Mouse (Mus musculus) c-Kit-positive CD71-positive TER-119-positive erythroid progenitor cells, embryonic 14.5 days (primary cell): Measurements from ENCODE around the gene Irf2bp2.

Experiments used
- DNase-seq: peaks from one replicate; pipeline ENCODE4 v3.0.0-alpha.2; 2013; ENCODE audit warnings: low spot score

Gene Irf2bp2

DNA sequence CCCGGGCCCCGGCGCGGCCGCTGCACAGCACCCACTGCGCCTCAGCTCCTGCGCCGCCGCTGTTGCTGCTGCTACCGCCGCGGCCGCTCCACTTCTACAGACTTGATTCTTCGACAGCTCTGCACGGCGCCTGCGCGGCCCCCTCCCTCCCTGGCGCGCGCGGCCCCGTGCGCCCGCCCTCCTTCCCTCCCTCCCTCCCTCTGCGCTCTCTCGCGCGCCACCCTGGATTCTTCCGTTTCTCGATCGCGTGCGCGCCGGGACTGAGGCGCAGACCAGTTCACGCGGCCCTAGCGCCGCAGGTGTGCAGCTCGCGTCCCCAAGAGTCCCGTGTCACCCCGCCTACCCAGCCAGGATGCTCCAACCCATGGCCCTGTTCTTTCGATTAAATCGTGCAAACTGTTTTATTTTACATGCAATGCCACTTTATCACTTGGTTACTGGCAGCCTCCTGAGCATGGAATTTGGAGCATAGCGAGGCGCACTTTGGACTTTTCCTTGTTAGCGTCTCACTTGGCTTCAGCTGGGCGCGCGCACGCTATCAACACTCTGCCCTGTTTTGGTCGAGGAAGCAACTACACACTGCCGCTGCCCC, at the start of gene Irf2bp2:
Irf2bp2 (minus strand) TSS at position 98 of the 592 bp plus-strand sequence.
- peak; percentile 88 for DNase-seq

DNA sequence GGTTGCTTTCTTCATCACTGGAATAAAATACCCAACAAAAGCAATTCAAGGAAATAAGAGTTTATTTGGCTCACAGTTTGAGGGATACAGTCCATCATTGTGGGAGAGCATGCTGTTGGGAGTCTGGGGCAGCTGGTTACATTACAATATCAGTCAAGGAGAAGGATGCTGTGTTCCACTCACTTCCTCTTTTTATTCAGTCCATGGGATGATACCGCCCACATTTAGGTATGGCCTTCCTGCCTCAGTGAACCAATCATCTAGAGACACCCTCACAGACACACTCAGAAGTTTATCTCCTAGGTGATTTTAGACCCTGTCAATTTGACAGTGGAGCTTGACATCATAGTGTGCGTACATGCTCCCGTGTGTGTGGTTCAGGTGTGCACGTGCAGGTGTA, 48.9 kb upstream of the Irf2bp2 start:
- DNase-seq = no peak

DNA sequence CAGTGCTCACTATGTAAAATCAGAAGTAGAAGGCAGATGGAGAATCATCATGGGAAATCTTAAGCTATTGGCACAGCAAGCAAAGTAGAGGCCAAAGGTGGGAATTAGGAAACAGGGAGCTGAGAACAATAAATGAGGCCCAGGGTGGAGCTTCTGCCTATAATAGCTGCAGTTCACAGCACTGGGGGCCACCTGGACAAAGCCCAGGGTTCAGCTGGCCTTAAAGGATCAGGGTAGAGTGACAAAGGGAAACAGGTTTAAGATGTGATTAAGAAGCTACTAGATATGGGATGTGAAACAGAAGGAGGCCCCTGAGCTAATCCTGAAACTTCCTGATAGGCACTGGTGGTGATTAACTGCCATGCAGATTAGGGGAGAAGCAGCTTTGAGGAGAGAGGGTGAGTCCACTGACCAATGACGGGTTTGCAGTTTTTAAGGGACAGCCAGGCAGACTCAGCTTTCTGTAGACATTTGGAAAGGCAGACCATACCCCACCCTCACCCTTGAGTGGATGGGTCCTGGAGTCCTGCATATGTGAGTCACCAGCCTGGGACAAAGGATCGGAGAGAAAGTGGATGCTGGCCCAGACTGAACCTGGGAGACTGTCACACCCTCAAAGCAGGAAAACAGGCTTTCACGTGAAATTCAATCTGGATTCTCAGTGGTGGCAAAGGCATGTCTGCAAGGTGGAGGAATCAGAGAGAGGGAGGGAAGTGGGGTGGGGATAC, 47.9 kb upstream of the Irf2bp2 start:
- DNase-seq = no peak

DNA sequence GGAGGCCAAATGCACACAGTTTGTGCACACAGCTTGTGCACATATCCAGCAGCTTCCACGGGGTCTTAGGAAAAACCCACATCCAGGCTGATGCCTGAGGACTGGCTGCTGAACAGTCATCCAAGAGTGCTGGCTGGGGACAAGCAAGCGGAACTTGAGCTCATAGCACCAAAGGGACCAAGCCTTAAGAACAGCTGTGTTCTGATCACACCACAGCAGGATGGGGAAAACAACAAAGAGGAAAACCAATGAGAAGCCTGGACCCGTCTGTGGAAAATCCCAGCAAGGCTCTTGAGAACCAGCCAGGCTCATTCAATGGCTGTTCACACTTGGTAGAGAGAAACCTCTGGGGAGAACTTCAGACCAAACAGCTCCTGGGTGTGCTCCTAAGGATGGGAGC, 45.4 kb upstream of the Irf2bp2 start:
- DNase-seq = no peak

DNA sequence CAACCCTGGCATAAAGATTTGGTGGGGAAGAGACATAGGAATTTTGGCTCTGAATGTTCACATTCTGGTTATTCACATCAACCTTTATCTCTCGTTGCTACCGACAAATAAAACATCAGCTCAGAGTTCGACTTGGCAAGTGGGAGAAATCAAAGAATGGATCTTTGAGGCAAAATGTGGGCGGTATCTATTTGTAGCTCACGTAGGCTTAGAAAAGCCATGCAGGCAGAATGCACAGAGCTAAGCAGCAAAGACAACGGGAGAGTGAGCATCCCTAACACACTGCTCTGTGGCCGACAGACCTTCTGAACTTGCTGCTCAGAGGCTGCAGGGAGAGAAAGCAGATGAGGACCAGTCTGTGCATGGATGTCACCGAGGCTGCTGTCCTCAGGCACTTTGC, 44.2 kb upstream of the Irf2bp2 start:
- no peak for DNase-seq

DNA sequence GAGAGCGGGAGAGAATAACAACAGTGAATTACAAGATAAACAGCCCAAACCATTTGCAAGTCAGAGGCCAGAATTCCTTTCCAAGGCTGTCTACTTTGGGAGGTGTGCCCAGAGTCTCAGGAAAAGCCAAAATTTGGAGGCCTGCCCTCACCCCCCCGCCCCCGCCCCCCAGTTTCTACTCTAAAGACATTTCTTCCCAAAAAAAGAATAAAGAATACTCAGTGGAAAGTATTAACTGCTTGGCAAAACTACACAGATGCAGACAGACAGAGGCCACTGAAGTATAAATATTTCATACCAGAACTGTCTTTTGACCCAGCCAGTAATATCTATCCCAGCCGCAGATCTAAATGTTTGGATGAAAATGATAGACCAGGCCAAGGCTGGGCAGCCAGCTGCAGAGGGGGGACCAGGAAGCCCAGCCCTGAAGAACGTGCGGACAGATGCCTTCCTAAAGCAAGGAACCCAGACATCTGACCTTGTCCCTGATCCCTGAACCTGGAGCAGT, 40.8 kb upstream of the Irf2bp2 start:
- DNase-seq = no peak

DNA sequence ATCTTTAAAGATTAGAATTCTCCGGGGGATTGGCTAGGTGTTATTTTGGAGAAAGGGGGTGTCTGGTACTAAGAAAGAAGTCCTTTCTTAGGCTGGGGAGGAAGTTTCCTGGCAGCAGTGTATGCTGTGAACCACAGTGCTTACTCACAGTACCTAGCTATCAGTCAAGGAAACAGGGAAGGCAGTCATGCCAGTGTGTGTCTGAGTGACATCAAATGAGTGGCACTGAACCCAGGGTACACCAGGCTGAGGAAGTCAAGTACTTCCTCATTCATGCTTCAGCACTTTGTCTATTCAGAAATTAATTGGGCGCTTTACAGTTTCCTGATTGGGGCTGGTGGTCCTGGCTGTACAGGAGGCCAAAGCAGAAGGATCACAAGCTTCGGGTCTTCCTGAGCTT, 34.8 kb upstream of the Irf2bp2 start:
- DNase-seq = no peak

DNA sequence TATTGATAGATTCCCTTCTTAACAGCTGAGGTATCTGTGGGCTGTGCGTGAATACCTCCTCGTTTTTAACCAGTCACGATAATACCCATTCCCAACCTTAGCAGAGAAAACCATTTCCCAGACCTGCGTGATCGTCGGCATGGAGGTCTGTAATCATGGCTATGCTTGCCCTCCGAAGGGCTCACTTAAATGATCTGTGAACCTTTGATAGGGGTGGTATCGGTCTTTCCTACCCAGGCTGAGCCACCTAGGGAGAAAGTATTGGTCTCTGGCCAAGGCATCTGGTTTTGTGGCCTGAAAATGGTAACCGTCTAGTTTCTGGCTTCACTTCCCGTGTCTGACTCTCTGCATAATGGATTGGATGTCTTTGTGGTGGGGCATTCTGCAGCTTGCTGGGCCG, 32.6 kb upstream of the Irf2bp2 start:
- no peak for DNase-seq

DNA sequence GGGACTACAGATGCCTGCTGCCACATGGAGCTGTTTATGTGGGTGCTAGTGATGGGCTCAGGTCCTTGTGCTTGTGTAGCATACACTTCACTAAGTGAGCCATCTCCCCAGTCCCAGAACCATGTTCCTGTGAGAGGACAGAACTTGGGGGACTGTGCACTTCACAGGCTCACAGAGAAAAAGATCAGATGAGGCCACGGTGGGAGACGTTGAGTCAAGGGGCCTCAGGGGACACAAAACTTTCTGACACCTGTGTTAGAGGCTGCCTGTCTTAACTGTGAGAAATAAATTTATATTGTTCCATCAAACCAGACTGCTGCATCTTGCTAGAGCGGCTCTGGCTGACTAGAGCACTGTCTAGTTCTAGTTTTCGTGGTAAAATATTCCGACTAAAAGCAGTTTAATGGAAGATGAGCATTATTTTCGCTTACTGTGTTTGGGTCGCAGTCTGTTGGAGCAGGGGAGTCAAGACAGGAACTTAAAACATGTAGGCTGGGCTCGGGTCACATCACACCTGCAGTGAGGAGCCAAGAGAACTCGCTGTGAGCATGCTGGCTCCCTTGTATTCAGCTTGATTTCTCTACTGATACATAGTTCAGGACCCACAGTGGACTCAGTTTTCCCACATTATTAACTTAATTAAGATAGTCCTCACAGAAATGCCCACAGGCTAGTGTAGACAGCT, 28.5 kb upstream of the Irf2bp2 start:
- no peak for DNase-seq

DNA sequence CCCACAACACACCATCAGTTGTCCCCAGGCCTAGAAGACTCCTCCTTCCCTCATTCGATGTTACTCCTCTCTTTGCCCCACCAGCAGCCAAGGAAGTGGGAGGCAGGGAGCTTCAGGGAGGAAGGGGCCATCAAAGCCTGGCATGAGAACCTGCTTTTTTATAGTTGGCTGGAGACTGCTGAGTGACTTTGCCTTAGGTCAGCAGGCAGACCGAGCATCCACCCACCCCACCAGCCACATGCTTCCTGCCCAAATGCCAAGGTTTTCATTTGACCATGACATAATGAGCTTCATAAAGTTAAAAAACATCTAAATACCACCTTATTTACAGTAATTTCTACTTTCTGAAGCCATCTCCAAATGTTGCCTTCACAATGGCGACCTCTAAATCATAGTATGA, 26.9 kb upstream of the Irf2bp2 start:
- DNase-seq = no peak

DNA sequence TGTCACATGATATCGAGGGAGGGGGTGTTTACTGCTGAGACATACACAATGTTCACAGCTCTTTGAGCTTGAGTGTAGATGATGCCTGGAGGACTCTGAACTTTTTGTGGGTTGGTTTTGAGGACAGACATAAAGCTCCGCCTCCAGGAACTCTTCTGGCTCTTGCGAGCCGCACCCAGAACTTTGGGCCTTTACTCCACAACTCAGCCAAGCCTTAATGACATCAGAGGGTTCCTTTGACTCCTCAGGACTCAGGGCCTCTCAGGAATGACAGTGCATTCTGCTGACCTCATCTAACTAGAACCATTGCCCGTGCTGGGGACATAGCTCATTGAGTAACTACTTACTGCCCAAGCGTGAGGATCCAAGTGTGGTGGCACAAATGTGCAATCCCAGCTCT, 25.7 kb upstream of the Irf2bp2 start:
- no peak for DNase-seq

DNA sequence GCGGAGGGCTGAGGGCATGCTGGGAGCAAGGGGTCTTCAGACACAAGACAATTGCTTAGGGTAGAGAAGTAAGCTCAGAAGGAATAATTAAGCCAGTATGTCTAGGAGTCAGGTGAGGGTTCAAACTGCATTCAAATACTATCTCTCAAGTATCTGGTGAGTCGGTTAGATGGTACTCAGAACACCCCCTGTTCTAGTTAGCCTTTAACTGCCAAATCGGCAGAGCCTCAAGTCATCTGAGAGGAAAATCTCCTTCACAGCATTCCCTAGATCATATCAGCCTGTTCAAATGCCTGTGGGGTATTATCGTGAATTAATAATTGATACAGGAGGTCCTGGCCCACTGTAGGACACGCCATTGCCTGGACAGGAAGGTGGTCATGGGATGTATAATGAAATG, 23.9 kb upstream of the Irf2bp2 start:
- no peak for DNase-seq

DNA sequence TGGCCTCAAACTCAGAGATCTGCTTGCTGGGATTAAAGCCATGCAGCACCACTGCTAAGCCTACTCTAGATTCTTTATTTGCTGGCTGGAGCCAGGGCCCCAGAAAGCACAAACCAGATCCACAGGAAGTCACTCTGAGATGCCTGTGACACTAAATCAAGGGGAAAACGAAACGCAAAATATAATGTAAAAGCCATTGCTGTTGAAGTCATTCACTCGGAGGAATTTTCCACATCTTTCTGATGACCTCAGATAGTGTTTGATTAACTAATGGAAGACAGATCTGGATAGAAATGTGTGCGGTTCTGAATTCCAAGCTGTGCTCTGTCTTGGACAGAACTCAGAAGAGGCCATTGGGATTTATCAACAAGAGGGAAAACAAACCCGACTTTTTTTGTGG, 22.9 kb upstream of the Irf2bp2 start:
- no peak for DNase-seq

DNA sequence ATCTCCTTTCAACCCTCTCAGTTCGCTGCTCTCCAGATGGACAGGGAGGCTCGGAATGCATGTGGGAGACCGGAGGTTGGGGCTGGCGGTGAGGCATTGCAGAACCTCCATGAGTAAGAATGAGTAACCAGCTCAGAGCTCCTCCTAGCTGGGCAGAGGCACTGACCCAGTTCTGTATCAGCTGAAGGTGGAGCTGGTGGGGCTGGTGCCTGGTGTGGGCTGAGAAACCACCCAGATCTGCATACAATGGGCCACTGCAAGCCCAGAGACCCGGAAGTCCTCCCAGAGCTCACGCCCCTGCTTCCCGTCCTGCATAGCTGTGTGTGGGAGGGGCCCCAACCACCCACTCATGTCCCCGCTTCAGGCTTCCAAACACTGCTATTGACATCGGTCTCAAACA, 22.0 kb upstream of the Irf2bp2 start:
- no peak for DNase-seq

DNA sequence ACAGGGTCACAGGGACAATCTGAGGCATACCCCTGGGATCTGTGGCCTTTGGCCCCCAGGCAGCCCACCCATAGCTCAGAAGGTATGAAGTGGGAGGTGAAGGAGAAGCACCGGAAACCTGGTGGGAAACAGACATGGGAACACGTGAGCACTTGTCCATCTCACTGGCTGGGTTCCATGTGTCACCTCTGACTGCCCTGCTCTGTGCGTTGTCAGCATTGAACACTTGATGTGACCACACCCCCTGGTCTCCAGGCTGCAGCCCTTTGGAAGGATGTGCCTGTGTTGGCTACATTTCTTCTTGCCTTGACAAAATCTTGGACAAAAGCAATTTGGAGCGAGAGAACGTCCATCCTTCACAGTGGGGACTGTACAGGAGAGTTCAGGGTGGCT, 20.9 kb upstream of the Irf2bp2 start:
- no peak for DNase-seq

DNA sequence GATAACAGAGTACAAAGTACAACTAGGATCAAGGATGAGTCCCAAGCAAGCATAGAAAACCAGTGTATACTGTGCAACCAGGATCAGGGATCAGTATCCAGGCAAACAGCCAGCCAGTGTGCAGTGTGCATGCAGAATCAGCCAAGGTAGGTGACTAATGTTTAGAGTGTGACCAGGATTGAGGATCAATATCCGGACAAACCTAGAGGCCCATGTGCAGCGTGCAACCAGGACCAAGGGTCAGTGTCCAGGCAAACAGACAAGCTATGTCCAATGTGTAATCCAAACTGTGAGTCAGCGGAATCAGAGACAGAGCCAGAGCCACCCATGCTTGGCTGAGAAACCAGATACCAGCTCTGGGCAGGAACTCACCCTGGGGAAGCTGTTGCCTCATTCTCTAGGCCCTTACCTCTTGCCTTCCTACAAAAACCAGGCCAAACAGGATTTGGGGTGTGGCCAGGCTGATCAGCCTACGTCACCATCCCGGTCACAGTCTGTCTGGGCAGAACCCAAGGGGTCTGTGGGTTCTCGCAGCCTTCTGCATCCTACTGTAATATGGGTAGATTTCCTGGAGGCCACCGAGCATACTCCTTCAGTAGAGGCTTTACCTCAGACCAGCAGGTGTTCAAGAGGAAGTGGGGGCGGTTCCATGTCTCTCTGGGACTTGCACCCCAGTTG, 20.4 kb upstream of the Irf2bp2 start:
- DNase-seq = no peak

DNA sequence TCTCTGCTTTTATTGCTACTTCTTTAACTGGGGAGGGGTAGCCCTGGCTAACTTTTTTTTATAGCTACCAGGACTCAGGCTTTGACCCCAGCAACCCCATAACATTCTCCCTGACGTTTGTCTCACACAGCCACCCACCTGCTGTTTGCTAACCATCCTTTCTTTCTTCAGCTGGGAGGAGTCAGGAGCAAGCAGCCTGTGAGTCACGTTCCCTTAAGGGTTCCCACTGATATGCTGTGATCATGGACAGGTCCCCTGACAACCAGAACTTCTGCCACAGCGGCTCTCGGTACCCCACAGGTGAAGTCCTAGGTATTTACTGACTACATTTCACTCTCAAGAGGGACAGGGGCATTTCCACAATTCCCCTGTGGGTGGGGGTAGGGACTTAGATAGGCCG, 19.4 kb upstream of the Irf2bp2 start:
- no peak for DNase-seq

DNA sequence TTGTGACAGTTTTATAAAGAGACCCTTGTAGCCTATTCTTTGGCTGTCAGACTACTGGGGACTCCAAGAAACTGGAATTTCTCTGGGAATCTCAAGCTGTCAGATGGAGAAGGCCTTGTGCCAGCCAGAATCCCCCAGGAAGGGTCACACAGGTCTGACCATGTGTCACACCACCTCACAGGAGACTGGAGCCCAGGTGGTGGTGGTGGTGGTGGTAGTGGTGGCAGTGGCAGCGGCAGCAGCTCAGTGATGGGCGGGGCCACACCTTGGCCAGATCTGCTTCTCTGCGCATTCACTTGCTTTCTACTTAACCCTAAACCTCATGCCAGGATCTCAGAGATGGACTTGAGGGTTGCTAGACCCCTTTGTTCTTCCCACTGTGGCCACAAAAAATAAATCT, 19.0 kb upstream of the Irf2bp2 start:
- DNase-seq = no peak

DNA sequence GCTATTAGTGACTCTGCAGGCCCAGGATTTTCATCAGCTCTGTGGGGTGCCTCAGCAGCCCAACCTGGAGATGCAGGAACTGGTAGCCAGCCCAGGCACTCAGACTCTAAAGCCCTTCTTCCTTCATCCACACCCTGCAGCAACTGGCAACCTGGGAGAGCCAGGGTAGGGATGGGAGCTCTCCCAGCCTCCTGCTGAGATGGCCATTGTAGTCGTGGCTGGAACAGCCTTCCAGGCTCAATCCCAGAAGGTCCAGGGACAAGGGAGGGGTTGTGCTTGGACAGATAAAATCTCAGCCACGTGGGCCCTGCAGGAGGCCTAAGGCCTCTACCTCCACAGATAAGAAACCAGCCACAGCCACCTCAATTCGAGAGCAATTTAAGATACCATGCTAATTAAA, 16.9 kb upstream of the Irf2bp2 start:
- no peak for DNase-seq

DNA sequence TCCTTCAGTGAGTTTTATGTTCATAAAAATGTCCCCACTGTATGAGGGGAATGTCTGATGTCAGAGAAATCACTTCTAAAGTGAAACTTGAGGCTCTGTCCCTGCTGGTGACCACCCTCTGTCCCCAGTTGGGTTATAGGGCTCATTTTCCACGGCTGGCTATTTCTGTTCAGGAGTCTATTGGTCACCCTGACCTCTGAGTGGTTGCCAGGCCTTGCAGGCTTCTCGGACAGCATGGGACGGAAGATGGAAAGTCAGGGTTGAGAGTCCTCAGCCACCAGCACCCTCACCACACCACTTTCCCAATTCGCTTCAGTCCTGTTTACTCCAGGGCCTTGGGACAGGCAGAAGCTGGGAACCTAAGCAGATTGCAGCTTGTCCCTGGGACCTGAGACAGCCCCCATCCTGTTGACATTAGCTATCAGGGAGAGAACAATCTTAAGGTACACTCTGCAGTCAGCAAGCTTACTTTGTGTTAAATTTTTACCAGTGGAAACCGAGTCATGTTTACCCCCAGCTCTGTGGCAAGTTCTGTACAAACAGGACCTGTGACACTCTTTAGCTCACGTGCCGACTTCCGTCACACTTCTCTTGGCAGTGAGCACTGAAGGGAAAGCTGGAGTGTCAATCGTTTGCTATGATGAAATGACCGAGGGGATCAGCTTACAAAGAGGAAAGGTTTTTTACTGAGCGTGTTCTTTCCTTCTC, 15.9 kb upstream of the Irf2bp2 start:
- DNase-seq = no peak

DNA sequence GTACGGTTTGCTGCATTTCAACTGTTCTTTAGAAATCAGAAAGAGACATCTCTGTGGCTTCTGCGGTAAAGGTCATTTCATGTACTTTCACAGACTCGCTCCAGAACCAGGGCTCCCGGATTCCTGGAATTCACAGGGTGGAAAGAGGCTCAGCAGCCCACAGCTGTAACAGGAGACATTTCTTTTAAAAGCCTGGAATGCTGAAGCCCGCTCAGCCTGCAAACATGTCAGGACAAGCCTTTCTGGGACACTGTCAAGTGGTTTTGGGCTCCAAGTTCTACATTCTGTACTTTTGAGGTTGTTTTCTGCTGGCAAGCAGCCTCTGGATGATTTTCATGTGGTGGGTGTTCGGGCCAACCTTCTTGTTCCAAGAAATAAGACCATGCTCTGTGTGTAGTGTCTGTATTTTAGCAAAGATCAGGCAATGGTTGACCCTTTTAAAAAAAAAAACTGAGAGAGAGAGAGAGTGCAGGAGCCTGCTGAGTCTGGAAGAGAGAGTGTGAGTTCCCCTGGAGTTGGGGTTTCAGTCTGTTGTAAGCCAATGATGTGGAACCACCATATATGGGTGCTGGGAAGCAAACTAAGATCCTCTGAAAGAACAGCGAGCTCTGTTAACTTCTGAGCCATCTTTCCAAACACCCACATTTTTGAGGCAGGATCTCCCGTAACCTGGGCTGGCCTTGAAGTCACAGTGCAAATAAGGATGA, 9.6 kb upstream of the Irf2bp2 start:
- DNase-seq = no peak

DNA sequence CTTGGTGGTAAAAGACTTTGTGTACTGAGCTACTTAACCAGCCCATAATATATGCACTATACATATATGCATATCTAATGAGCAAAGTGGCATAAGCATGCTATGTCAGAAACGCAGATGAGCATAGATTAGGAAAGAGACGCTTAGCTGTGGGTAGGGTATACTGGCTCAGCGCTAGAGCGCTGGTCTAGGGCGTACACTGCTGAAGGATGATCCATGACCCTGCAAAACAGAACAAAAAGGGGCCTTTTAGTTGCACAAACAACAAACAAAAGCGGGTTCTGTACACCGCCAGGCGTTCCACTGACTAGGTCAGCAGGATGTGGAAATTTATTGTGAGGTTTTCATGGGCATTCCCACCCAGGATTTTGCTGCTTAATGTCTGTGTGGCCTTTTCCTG, 8.9 kb upstream of the Irf2bp2 start:
- DNase-seq = no peak
